Mouse (Mus musculus): ENCODE data around the gene C5ar1. TPM values are rescaled to one million over a fixed set of nuclear protein-coding genes. Genes with fewer than 3 reads are reported as not detected.
A peak's percentile ranks its signal among the peaks of the same experiment; 100 is the strongest.

The C5ar1 gene
- total and polyA plus RNA-seq, 3 experiments, result not detected

- no peak for TF ChIP-seq MAZ (IDR thresholded peaks at IDR 0.05; ENCODE audit: low read depth, low read length)
- peak; percentile 0 to 69 (median 64); a peak in 4 of 6 replicates for TF ChIP-seq CTCF (IDR thresholded peaks at IDR 0.05 in 2 of 3, conservative IDR thresholded peaks at IDR 0.05 in 1 of 3; ENCODE audit: control insufficient read depth in 1 of 3, insufficient read depth in 1 of 3, low read depth in 2 of 3, low read length in 3 of 3, poor library complexity in 1 of 3, severe bottlenecking in 1 of 3)
- no peak for TF ChIP-seq ELF1 (IDR thresholded peaks at IDR 0.05; ENCODE audit: low read depth, low read length)
- no peak for TF ChIP-seq CHD2 (IDR thresholded peaks at IDR 0.05; ENCODE audit: low read length)
- no peak for TF ChIP-seq BHLHE40 (IDR thresholded peaks at IDR 0.05; ENCODE audit: borderline replicate concordance, low read depth, low read length)
- TF ChIP-seq RAD21 (IDR thresholded peaks at IDR 0.05; ENCODE audit: low read depth, low read length), result peak; percentile 73
These were observed 35.0 kb upstream of the C5ar1 start (continued) for GRCm38 (mm10) chr7:16294346-16294745.

- peaks cover 0 to 6% of the 10 kb centered on the region in 2 experiments; a peak in 3 of 4 replicates for H3K36me3 ChIP-seq (ENCODE audit: control insufficient read depth in 1 of 2, insufficient read depth in 2 of 2, low read length in 2 of 2)
- DNase-seq (ENCODE audit: low read depth, low spot score), result no peak
- H3K4me3 ChIP-seq (ENCODE audit: control insufficient read depth in 1 of 2, insufficient read depth in 1 of 2, low read depth in 2 of 2, low read length in 2 of 2), result no peak overlapping the region
- no peak overlapping the region for H3K9ac ChIP-seq (ENCODE audit: control insufficient read depth, low read depth, low read length, poor library complexity, severe bottlenecking)
- H3K79me2 ChIP-seq (ENCODE audit: control insufficient read depth, insufficient read depth, low read length, poor library complexity), result peaks cover 12% of the 10 kb centered on the region
- H3K9me3 ChIP-seq (replicated peaks; ENCODE audit: insufficient read depth, low read length), result no peaks in the 10 kb centered on the region
- no peaks in the 10 kb centered on the region for H3K27me3 ChIP-seq (ENCODE audit: control insufficient read depth in 1 of 2, insufficient read depth in 2 of 2, low read length in 2 of 2)
- no peak overlapping the region for H3K27ac ChIP-seq (ENCODE audit: control insufficient read depth, low read depth, low read length)
- TF ChIP-seq MEF2A (IDR thresholded peaks at IDR 0.05; ENCODE audit: extremely low read depth, insufficient replicate concordance, low read depth, low read length, poor library complexity, severe bottlenecking) (no peak), MAZ (IDR thresholded peaks at IDR 0.05; ENCODE audit: low read depth, low read length) (no peak), GABPA (IDR thresholded peaks at IDR 0.05; ENCODE audit: low read depth, low read length) (no peak), KAT2A (conservative IDR thresholded peaks at IDR 0.05; ENCODE audit: low read depth, low read length) (no peak)
- H3K4me1 ChIP-seq (ENCODE audit: control insufficient read depth in 1 of 2, insufficient read depth in 2 of 2, low read length in 2 of 2), result peaks cover 0 to 12% of the 10 kb centered on the region in 2 experiments; a peak in 2 of 4 replicates
These were observed 28.5 kb upstream of the C5ar1 start for GRCm38 (mm10) chr7:16287791-16288190.

DNA sequence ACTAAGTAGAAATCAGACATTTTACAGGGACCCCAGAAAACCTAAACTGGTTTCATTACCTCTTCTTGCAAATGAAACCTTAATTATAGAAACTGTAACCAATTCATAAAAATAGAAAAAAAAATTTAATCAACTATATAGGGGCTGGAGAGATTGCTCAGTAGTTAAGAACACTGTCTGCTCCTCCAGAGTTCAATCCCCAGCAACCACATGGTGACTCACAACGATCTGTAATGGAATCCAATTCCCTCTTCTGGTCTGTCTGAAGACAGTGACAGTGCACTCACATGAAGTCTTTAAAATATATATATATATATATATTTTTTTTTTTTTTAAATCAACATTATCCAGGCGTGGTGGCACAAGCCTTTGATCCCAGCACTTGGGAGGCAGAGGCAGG is 27.7 kb upstream of the C5ar1 start:
- Histone ChIP-seq H3K4me1 (ENCODE audit: control insufficient read depth in 1 of 2, insufficient read depth in 2 of 2, low read length in 2 of 2) (peaks cover 0 to 12% of the 10 kb centered on the region in 2 experiments; a peak in 2 of 4 replicates), H3K27me3 (ENCODE audit: control insufficient read depth in 1 of 2, insufficient read depth in 2 of 2, low read length in 2 of 2) (no peaks in the 10 kb centered on the region), H3K27ac (ENCODE audit: control insufficient read depth, low read depth, low read length) (peak overlapping the region; percentile 87), H3K9me3 (replicated peaks; ENCODE audit: insufficient read depth, low read length) (no peaks in the 10 kb centered on the region), H3K36me3 (ENCODE audit: control insufficient read depth in 1 of 2, insufficient read depth in 2 of 2, low read length in 2 of 2) (peaks cover 0 to 6% of the 10 kb centered on the region in 2 experiments; a peak in 3 of 4 replicates), H3K4me3 (ENCODE audit: control insufficient read depth in 1 of 2, insufficient read depth in 1 of 2, low read depth in 2 of 2, low read length in 2 of 2) (peak overlapping the region; percentile 53 to 68), H3K9ac (ENCODE audit: control insufficient read depth, low read depth, low read length, poor library complexity, severe bottlenecking) (peak overlapping the region; percentile 88), H3K79me2 (ENCODE audit: control insufficient read depth, insufficient read depth, low read length, poor library complexity) (peaks cover 12% of the 10 kb centered on the region)
- peak; percentile 57 for DNase-seq (ENCODE audit: low read depth, low spot score)
- no peak for TF ChIP-seq ZNF384 (IDR thresholded peaks at IDR 0.05; ENCODE audit: low read depth, low read length)
- TF ChIP-seq HCFC1 (IDR thresholded peaks at IDR 0.05; ENCODE audit: low read depth, low read length), result no peak
- TF ChIP-seq ZKSCAN1 (IDR thresholded peaks at IDR 0.05; ENCODE audit: low read depth, low read length), result no peak
- TF ChIP-seq NRF1 (IDR thresholded peaks at IDR 0.05; ENCODE audit: insufficient read depth, low read depth, low read length, poor library complexity, severe bottlenecking), result no peak
- TF ChIP-seq SIN3A (IDR thresholded peaks at IDR 0.05; ENCODE audit: low read length), result no peak
- no peak for TF ChIP-seq RCOR1 (IDR thresholded peaks at IDR 0.05; ENCODE audit: low read depth, low read length)
- TF ChIP-seq MEF2A (IDR thresholded peaks at IDR 0.05; ENCODE audit: extremely low read depth, insufficient replicate concordance, low read depth, low read length, poor library complexity, severe bottlenecking), result no peak
- no peak for TF ChIP-seq EP300 (IDR thresholded peaks at IDR 0.05; ENCODE audit: low read depth in 1 of 2, low read length in 2 of 2)
- TF ChIP-seq MAX (IDR thresholded peaks at IDR 0.05; ENCODE audit: low read length), result no peak
- TF ChIP-seq MAZ (IDR thresholded peaks at IDR 0.05; ENCODE audit: low read depth, low read length), result no peak
- TF ChIP-seq TCF12 (IDR thresholded peaks at IDR 0.05; ENCODE audit: low read depth, low read length), result no peak
- no peak for TF ChIP-seq NELFE (IDR thresholded peaks at IDR 0.05; ENCODE audit: low read depth, low read length)
- TF ChIP-seq UBTF (IDR thresholded peaks at IDR 0.05; ENCODE audit: borderline replicate concordance, insufficient read depth, low read depth, low read length), result no peak
- TF ChIP-seq ETS1 (IDR thresholded peaks at IDR 0.05; ENCODE audit: low read depth, low read length), result no peak
- no peak for TF ChIP-seq TAL1 (IDR thresholded peaks at IDR 0.05; ENCODE audit: low read length)
- TF ChIP-seq KAT2A (conservative IDR thresholded peaks at IDR 0.05; ENCODE audit: low read depth, low read length), result no peak
- no peak for TF ChIP-seq CHD2 (IDR thresholded peaks at IDR 0.05; ENCODE audit: low read length)
